Mouse (Mus musculus) spleen, adult 2 months (tissue): ENCODE results near the gene Mlh1.

Experiments used
- CTCF ChIP-seq: fragments of 200-500 bp; IDR thresholded peaks from 2 replicates; pipeline ENCODE4 v1.5.1; 2011; ENCODE audit warnings: mild to moderate bottlenecking, inconsistent platforms; ENCODE audit not compliant: insufficient read depth, insufficient read length, insufficient replicate concordance; ENCODE audit errors: extremely low read depth
- POLR2A ChIP-seq: fragments of 200-500 bp; IDR thresholded peaks from 2 replicates; pipeline ENCODE4 v1.6.1; 2011; ENCODE audit warnings: low read depth, low read length, inconsistent platforms

DNA sequence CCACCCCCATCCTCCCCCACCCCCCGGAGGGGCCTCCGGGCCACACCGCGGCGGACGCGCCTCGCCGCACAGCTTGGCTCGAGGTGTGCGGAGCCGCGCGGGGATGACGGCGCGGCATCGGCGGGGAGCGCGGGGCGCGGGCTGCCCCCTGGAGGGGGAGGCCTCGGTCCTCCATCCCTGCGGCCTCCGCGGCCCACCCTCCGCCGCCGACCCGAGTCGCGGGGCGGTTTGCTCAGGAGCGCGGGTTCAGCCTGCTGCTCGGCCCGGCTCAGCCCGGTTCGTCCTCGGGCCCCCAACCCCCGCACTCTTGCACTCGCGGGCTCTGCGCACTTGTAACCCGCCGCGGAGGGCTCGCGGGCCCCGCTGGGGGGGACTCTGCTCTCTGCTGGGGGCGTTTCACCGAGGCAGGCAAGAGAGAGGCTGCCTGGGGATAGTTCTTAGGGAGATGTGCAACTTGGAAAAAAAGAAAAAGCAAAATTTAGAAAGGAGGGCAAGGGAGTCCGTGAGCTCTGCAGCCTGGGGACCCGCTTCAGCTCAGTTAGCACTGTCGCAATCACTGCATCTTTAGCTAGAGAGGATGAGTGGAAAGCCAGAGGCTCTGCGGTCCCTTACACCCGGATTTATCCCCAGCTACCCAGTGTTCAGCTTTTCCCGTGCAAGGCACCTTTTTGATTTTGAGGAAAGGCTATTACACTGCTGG lies 41.0 kb upstream of the Mlh1 start:
- TF ChIP-seq CTCF (no peak), POLR2A (no peak)
